Mouse (Mus musculus) B cell, adult 2 months (primary cell): Measurements from ENCODE around the gene Usp3.

Source experiments
- DNase-seq, 2 experiments: peaks; one replicate each; pipeline ENCODE4 v3.0.0; 2022

The Usp3 gene

GRCm38 (mm10) chr9:66505141-66505917, 87.6 kb downstream of the Usp3 start:
- DNase-seq = no peak

- no peak for DNase-seq
Measured at GRCm38 (mm10) chr9:66504518-66504917, 88.4 kb downstream of the Usp3 start.

- DNase-seq = peak in 1 of 2 experiments; percentile 35
Measured at GRCm38 (mm10) chr9:66503879-66504411, 89.0 kb downstream of the Usp3 start.

GRCm38 (mm10) chr9:66501248-66501647, 91.7 kb downstream of the Usp3 start:
- no peak for DNase-seq

- DNase-seq = no peak
Measured at GRCm38 (mm10) chr9:66493992-66494391, 99.0 kb downstream of the Usp3 start.

- peak in 1 of 2 experiments; percentile 16 for DNase-seq
Measured at GRCm38 (mm10) chr9:66492361-66492760, 100.6 kb downstream of the Usp3 start.

GRCm38 (mm10) chr9:66488786-66489185, 104.2 kb downstream of the Usp3 start:
- DNase-seq = no peak

GRCm38 (mm10) chr9:66483429-66483828, 109.5 kb downstream of the Usp3 start:
- DNase-seq = no peak

GRCm38 (mm10) chr9:66477785-66478184, 115.2 kb downstream of the Usp3 start:
- no peak for DNase-seq

GRCm38 (mm10) chr9:66465087-66465486, 127.9 kb downstream of the Usp3 start:
- peak; percentile 49 to 56 for DNase-seq
